Mouse (Mus musculus) stomach, postnatal 0 days (tissue): ENCODE data around the gene Arhgap11a. TPM values are rescaled to one million over a fixed set of nuclear protein-coding genes. Genes with fewer than 3 reads are reported as not detected.

Source experiments
- ATAC-seq: fragments of 200-750 bp; cut with Nextera tagmentation; 2 replicates; pipeline ENCODE4 v1.8.0; 2017; ENCODE audit not compliant: low FRiP score, low TSS enrichment
- DNase-seq: peaks from one replicate; pipeline ENCODE4 v3.0.0-alpha.2; 2016; ENCODE audit warnings: low spot score
- H3K27ac ChIP-seq: fragments of 300-500 bp; sonication (generic); replicated peaks from 2 replicates; pipeline ENCODE4 v1.5.1; 2014; ENCODE audit warnings: mild to moderate bottlenecking, control low read depth
- H3K27me3 ChIP-seq: fragments of 300-500 bp; sonication (generic); 2 replicates; pipeline ENCODE4 v1.6.1; 2014; ENCODE audit warnings: low read length; ENCODE audit not compliant: control insufficient read depth, insufficient read depth
- H3K36me3 ChIP-seq: fragments of 300-500 bp; sonication (generic); 2 replicates; pipeline ENCODE4 v1.6.1; 2014; ENCODE audit warnings: low read length, mixed read lengths; ENCODE audit not compliant: control insufficient read depth, insufficient read depth
- H3K4me1 ChIP-seq: fragments of 300-500 bp; sonication (generic); replicated peaks from 2 replicates; pipeline ENCODE4 v1.6.1; 2014; ENCODE audit warnings: antibody characterized with exemption; ENCODE audit not compliant: control insufficient read depth, insufficient read depth
- H3K4me2 ChIP-seq: fragments of 300-500 bp; sonication (generic); replicated peaks from 2 replicates; pipeline ENCODE4 v1.6.1; 2014; ENCODE audit warnings: low read depth, mild to moderate bottlenecking, control low read depth, moderate library complexity
- H3K4me3 ChIP-seq: fragments of 300-500 bp; sonication (generic); 2 replicates; pipeline ENCODE4 v1.5.1; 2014; ENCODE audit warnings: low read depth, low read length, control low read depth
- H3K9ac ChIP-seq: fragments of 300-500 bp; sonication (generic); 2 replicates; pipeline ENCODE4 v1.6.1; 2014; ENCODE audit warnings: mild to moderate bottlenecking, low read length, control low read depth, mixed read lengths
- H3K9me3 ChIP-seq: fragments of 300-500 bp; sonication (generic); 2 replicates; pipeline ENCODE4 v1.6.1; 2016; ENCODE audit warnings: low read length; ENCODE audit not compliant: control insufficient read depth
- CTCF ChIP-seq: IDR thresholded peaks from 2 replicates; pipeline ENCODE4 v1.5.1; 2016; ENCODE audit warnings: antibody characterized with exemption, low read depth, mild to moderate bottlenecking, moderate library complexity
- EP300 ChIP-seq: optimal IDR thresholded peaks from 2 replicates; pipeline ENCODE3; 2016; ENCODE audit warnings: antibody characterized with exemption
- WGBS: fragments of 180-500 bp; shearing (Covaris S2); extraction: QIAGEN DNeasy Blood & Tissue Kit; methylation state at CpG from one replicate; pipeline ENCODE4 v1.1.7; 2014; 5-methylcytosine and 5-hydroxymethylcytosine counted together
- polyA plus RNA-seq: library from polyadenylated mRNA; unstranded; fragments of >200 nt; fragmentation: Nextera tagmentation; extraction: Ambion mirVana; gene quantifications from 2 replicates; pipeline ENCODE4 v1.2.1, GENCODE M21; 2015

Arhgap11a gene
- polyA plus RNA-seq, 1 experiment from 2014 or later, result 7.7 TPM

GRCm38 (mm10) chr2:113793521-113793920 is 54.9 kb downstream of the Arhgap11a start:
- WGBS, result 80% methylated on average over 3 of the region's 3 CpGs
- TF ChIP-seq CTCF (no peak), EP300 (no peak)

DNA sequence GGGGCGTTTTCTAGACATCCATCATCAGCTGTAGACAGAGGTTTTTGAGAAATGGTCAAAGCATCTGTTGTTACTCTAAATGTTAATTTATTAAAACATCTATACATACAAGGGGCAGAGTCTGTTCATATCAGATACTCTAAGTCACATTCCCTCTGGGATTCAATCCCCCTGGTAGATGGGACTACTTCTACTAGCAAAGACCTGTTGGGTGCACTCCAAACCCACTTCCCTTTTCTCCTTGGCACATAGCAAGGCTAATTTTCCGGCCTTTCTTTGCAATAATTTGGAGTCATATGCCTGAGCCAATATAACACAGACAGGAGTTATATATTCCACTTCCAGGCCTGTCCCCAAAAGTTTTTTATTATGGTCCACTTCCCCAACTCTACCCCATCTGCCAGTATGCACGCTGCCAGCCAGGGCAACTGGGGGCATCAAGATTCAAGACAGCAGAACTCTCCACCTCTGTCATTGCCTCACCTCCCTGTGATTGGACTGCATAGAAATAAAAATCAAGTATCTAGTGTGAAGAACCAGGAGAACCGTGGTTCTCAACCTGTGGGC is 59.6 kb downstream of the Arhgap11a start:
- Histone ChIP-seq H3K4me2 (no peak overlapping the region), H3K9me3 (no peaks in the 10 kb centered on the region), H3K36me3 (no peaks in the 10 kb centered on the region), H3K27me3 (no peaks in the 10 kb centered on the region), H3K4me1 (no peaks in the 10 kb centered on the region), H3K27ac (no peak overlapping the region), H3K4me3 (no peak overlapping the region), H3K9ac (no peak overlapping the region)
- 82% methylated on average over 4 of the region's 4 CpGs for WGBS
- DNase-seq, result no peak
- ATAC-seq, result no peak
- TF ChIP-seq CTCF, result no peak

More at GRCm38 (mm10) chr2:113793521-113793920, 54.9 kb downstream of the Arhgap11a start:
- no peaks in the 10 kb centered on the region for H3K27me3 ChIP-seq
- H3K9me3 ChIP-seq, result no peaks in the 10 kb centered on the region
- H3K4me3 ChIP-seq, result no peak overlapping the region
- DNase-seq (no peak), ATAC-seq (no peak)
- H3K4me1 ChIP-seq, result no peaks in the 10 kb centered on the region
- no peaks in the 10 kb centered on the region for H3K36me3 ChIP-seq
- no peak overlapping the region for H3K9ac ChIP-seq
- no peak overlapping the region for H3K27ac ChIP-seq
- no peak overlapping the region for H3K4me2 ChIP-seq

GRCm38 (mm10) chr2:113787882-113788281 is 60.6 kb downstream of the Arhgap11a start:
- Histone ChIP-seq H3K4me3 (no peak overlapping the region), H3K4me1 (no peaks in the 10 kb centered on the region), H3K9ac (no peak overlapping the region), H3K27me3 (no peaks in the 10 kb centered on the region), H3K9me3 (no peaks in the 10 kb centered on the region), H3K36me3 (no peaks in the 10 kb centered on the region), H3K27ac (no peak overlapping the region), H3K4me2 (no peak overlapping the region)
- DNase-seq, result no peak
- WGBS, result 80% methylated on average over 4 of the region's 4 CpGs
- ATAC-seq, result no peak
- TF ChIP-seq CTCF, result no peak
- no peak for TF ChIP-seq EP300

DNA sequence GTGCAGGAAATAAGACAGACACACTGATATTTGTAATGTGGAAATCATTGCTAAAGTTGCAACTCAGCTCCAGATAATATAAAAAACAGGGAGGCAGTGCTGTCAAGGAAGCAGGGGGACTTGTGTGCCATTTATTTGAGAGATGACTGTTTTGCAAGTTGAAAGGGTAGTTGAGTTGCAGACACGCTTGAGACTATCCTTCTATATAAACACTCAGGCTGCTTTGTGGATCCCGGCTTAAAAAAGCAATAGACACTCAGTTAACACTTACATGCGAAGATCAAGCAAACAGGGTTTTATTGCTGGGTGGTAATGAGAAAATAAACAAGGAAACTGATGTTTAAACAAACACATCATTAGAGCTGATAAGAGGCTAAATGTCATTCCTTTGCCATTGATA is 63.6 kb downstream of the Arhgap11a start:
- WGBS, result 11% methylated on average over 3 of the region's 3 CpGs
- ATAC-seq, result no peak
- no peak for DNase-seq
- Histone ChIP-seq H3K4me2 (no peak overlapping the region), H3K4me1 (no peaks in the 10 kb centered on the region), H3K4me3 (no peak overlapping the region), H3K27ac (no peak overlapping the region), H3K9me3 (no peaks in the 10 kb centered on the region), H3K27me3 (no peaks in the 10 kb centered on the region), H3K36me3 (no peaks in the 10 kb centered on the region), H3K9ac (no peak overlapping the region)
- TF ChIP-seq CTCF, result no peak
- TF ChIP-seq EP300, result no peak

DNA sequence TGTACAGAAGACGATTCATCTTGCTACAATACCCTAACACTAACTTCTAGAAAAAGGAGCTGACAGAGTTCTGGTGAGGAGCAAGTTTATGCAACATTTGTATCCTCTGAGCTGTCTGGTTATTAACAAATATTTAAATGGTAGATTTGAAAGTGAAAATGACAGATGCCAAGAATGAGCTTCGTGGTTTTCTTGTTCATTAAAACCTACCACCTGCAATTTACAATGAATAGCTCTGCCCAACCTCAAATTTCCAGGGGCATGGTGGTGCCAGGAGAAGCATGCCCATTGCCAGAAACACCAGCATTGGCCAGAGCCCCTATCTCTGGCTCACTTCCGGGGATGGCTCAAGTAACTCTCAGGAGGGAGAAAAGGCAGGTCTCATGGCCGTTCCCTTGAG is 66.9 kb downstream of the Arhgap11a start:
- Histone ChIP-seq H3K9ac (no peak overlapping the region), H3K4me2 (no peak overlapping the region), H3K27me3 (no peaks in the 10 kb centered on the region), H3K36me3 (no peaks in the 10 kb centered on the region), H3K4me1 (no peaks in the 10 kb centered on the region), H3K27ac (no peak overlapping the region), H3K4me3 (no peak overlapping the region), H3K9me3 (no peaks in the 10 kb centered on the region)
- no peak for DNase-seq
- 66% methylated on average over 4 of the region's 4 CpGs for WGBS
- TF ChIP-seq CTCF, result no peak
- no peak for TF ChIP-seq EP300
- ATAC-seq, result no peak

Other genes starting within 250 kb of the Arhgap11a start
- gene Grem1, start 90.0 kb downstream of the Arhgap11a start, polyA plus RNA-seq, result 2.3 and 3.3 TPM in 2 replicates
- gene Scg5, start 19.5 kb downstream of the Arhgap11a start, polyA plus RNA-seq, result 14.9 and 15.5 TPM in 2 replicates
- gene Gjd2, start 165.0 kb upstream of the Arhgap11a start, polyA plus RNA-seq, result 0.21 and 0.41 TPM in 2 replicates
- 28.4 and 31.0 TPM in 2 replicates for gene Actc1, start 204.9 kb upstream of the Arhgap11a start, polyA plus RNA-seq